Mouse (Mus musculus) forebrain, embryonic 14.5 days (tissue): ENCODE data around the gene Vps11. TPM values are rescaled to one million over a fixed set of nuclear protein-coding genes. Genes with fewer than 3 reads are reported as not detected.

Source experiments
- ATAC-seq: fragments of 200-750 bp; cut with Nextera tagmentation; 2 replicates; pipeline ENCODE4 v1.8.0; 2017; ENCODE audit warnings: mild to moderate bottlenecking, moderate library complexity
- DNase-seq: peaks from one replicate; pipeline ENCODE4 v3.0.0-alpha.2; 2015; ENCODE audit warnings: low spot score
- H3K27ac ChIP-seq: fragments of 300-500 bp; sonication (generic); 2 replicates; pipeline ENCODE4 v1.5.1; 2014; ENCODE audit warnings: low read depth, mild to moderate bottlenecking, control low read depth, low read length, moderate library complexity
- H3K27me3 ChIP-seq: fragments of 300-500 bp; sonication (generic); replicated peaks from 2 replicates; pipeline ENCODE4 v1.6.1; 2014; ENCODE audit warnings: low read length, control low read depth, mixed read lengths; ENCODE audit not compliant: control insufficient read depth, insufficient read depth
- H3K36me3 ChIP-seq: fragments of 300-500 bp; sonication (generic); 2 replicates; pipeline ENCODE4 v1.6.1; 2014; ENCODE audit warnings: low read length, control low read depth; ENCODE audit not compliant: control insufficient read depth, insufficient read depth
- H3K4me1 ChIP-seq: fragments of 300-500 bp; sonication (generic); 2 replicates; pipeline ENCODE4 v1.6.1; 2014; ENCODE audit warnings: antibody characterized with exemption, low read length, control low read depth; ENCODE audit not compliant: control insufficient read depth, insufficient read depth
- H3K4me2 ChIP-seq: fragments of 300-500 bp; sonication (generic); 2 replicates; pipeline ENCODE4 v1.6.1; 2014; ENCODE audit warnings: mild to moderate bottlenecking, control low read depth, low read length
- H3K4me3 ChIP-seq: fragments of 300-500 bp; sonication (generic); 2 replicates; pipeline ENCODE4 v1.5.1; 2014; ENCODE audit warnings: low read depth, low read length, control low read depth
- H3K9ac ChIP-seq: fragments of 300-500 bp; sonication (generic); 2 replicates; pipeline ENCODE4 v1.6.1; 2014; ENCODE audit warnings: mild to moderate bottlenecking, low read length, control low read depth, moderate library complexity
- H3K9me3 ChIP-seq: fragments of 300-500 bp; sonication (generic); replicated peaks from 2 replicates; pipeline ENCODE4 v1.6.1; 2016; ENCODE audit warnings: low read length, control low read depth, mixed read lengths; ENCODE audit not compliant: control insufficient read depth
- WGBS: fragments of 180-500 bp; shearing (Covaris S2); extraction: QIAGEN DNeasy Blood & Tissue Kit; methylation state at CpG from one replicate; pipeline ENCODE4 v1.1.7; 2014; 5-methylcytosine and 5-hydroxymethylcytosine counted together
- polyA plus RNA-seq: library from polyadenylated mRNA; unstranded; fragments of >200 nt; fragmentation: Nextera tagmentation; extraction: Ambion mirVana; gene quantifications from 2 replicates; pipeline ENCODE4 v1.2.1, GENCODE M21; 2014

The Vps11 gene
- polyA plus RNA-seq, 1 experiment from 2014 or later = 33.3 TPM

- ATAC-seq = no peak
- Histone ChIP-seq H3K9me3 (no peaks in the 10 kb centered on the region), H3K27ac (no peak overlapping the region), H3K9ac (no peak overlapping the region), H3K4me1 (peaks cover 22% of the 10 kb centered on the region), H3K4me3 (no peak overlapping the region), H3K4me2 (no peak overlapping the region), H3K27me3 (no peaks in the 10 kb centered on the region), H3K36me3 (peaks cover 45% of the 10 kb centered on the region)
- no peak for DNase-seq
- 74% methylated on average over 4 of the region's 4 CpGs for WGBS
These were observed 44.0 kb downstream of the Vps11 start for GRCm38 (mm10) chr9:44317452-44317851.

DNA sequence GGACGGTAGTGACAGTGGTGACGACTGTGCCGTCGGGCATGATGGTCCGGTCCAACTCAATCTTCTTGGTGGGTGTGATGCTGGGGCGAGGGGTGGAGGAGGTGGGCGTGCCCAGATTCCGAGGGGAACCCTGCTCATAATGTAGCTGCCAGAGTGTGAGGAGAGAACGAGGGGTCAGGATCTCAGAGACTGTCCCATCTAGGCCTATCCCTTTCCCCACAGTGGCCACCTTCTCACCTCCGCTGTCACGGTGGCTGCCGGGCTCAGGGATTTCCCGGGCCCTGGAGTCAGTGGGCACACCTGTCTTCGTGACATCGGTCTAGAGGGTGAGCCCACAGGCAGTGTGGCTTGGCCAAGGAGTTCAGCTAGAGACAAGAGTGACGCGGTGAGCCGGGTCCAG is 46.6 kb downstream of the Vps11 start:
- Histone ChIP-seq H3K4me2 (no peak overlapping the region), H3K36me3 (peaks cover 54% of the 10 kb centered on the region), H3K9me3 (no peaks in the 10 kb centered on the region), H3K27me3 (no peaks in the 10 kb centered on the region), H3K9ac (no peak overlapping the region), H3K4me1 (peaks cover 17% of the 10 kb centered on the region), H3K4me3 (no peak overlapping the region), H3K27ac (no peak overlapping the region)
- no peak for ATAC-seq
- 95% methylated on average over 18 of the region's 18 CpGs for WGBS
- DNase-seq = no peak

DNA sequence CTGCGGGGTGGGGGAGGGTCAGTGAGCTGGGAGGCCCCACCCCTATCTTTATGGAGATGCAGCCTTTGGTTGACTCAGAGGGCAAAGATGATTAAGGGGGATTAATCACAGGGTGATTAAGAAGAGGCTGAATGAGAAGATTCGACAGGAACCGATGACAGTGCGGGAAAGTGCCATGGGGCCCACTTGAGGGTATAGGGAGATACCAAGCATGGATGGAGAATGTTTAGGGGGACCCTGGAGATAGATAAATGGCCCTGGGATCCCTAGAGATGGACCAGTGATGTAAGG is 47.3 kb downstream of the Vps11 start:
- Histone ChIP-seq H3K4me2 (no peak overlapping the region), H3K27me3 (no peaks in the 10 kb centered on the region), H3K9me3 (no peaks in the 10 kb centered on the region), H3K4me3 (no peak overlapping the region), H3K4me1 (peaks cover 15% of the 10 kb centered on the region), H3K9ac (no peak overlapping the region), H3K36me3 (peaks cover 59% of the 10 kb centered on the region), H3K27ac (no peak overlapping the region)
- ATAC-seq (no peak), DNase-seq (no peak)
- 62% methylated on average over 4 of the region's 4 CpGs for WGBS

GRCm38 (mm10) chr9:44313476-44314256 is 47.8 kb downstream of the Vps11 start:
- WGBS = 73% methylated on average over 19 of the region's 19 CpGs
- no peak overlapping the region for H3K27ac ChIP-seq
- ATAC-seq (no peak), DNase-seq (peak; percentile 50)
- no peak overlapping the region for H3K4me2 ChIP-seq
- H3K4me1 ChIP-seq = peaks cover 10% of the 10 kb centered on the region
- peaks cover 61% of the 10 kb centered on the region for H3K36me3 ChIP-seq
- H3K27me3 ChIP-seq = no peaks in the 10 kb centered on the region
- H3K9ac ChIP-seq = no peak overlapping the region
- no peaks in the 10 kb centered on the region for H3K9me3 ChIP-seq
- no peak overlapping the region for H3K4me3 ChIP-seq

- Histone ChIP-seq H3K36me3 (peaks cover 53% of the 10 kb centered on the region), H3K4me2 (no peak overlapping the region), H3K4me3 (no peak overlapping the region), H3K27ac (no peak overlapping the region), H3K9me3 (no peaks in the 10 kb centered on the region), H3K4me1 (no peaks in the 10 kb centered on the region), H3K27me3 (no peaks in the 10 kb centered on the region), H3K9ac (0 out of 2 replicates have a peak overlapping the region, but pooled peaks have one; percentile 22)
- no peak for ATAC-seq
- no peak for DNase-seq
- WGBS = 7% methylated on average over 27 of the region's 27 CpGs
These were observed 50.0 kb downstream of the Vps11 start for GRCm38 (mm10) chr9:44311136-44312134.

DNA sequence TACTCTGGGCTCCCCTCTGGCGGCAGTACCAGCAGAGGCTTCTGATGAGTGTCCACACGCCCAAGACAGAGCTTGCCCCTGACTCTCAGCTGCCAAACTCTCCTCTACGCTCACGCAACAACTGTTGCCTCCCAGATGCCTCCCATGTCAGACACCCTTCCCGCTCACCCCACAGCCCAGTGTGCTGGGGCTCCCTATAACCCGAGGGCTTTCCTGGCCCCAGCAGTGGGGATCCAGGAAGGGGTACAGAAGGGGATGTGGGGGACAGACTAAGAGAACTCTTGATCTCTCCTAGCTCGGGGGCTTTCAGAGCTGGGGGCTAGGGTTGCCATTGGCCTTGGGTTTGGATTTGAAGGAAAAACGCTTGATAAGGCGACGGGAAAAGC is 50.7 kb downstream of the Vps11 start:
- H3K4me1 ChIP-seq = no peaks in the 10 kb centered on the region
- no peaks in the 10 kb centered on the region for H3K9me3 ChIP-seq
- DNase-seq (no peak), ATAC-seq (no peak)
- no peak overlapping the region for H3K9ac ChIP-seq
- no peak overlapping the region for H3K27ac ChIP-seq
- H3K4me2 ChIP-seq = no peak overlapping the region
- no peaks in the 10 kb centered on the region for H3K27me3 ChIP-seq
- H3K36me3 ChIP-seq = peaks cover 47% of the 10 kb centered on the region
- H3K4me3 ChIP-seq = no peak overlapping the region
- WGBS = 29% methylated on average over 10 of the region's 10 CpGs

- Histone ChIP-seq H3K4me2 (no peak overlapping the region), H3K27ac (no peak overlapping the region), H3K9me3 (no peaks in the 10 kb centered on the region), H3K4me3 (no peak overlapping the region), H3K36me3 (peaks cover 37% of the 10 kb centered on the region), H3K4me1 (peaks cover under 1% of the 10 kb centered on the region), H3K9ac (no peak overlapping the region), H3K27me3 (no peaks in the 10 kb centered on the region)
- WGBS = 64% methylated on average over 3 of the region's 3 CpGs
- ATAC-seq = no peak
- no peak for DNase-seq
These were observed 51.7 kb downstream of the Vps11 start for GRCm38 (mm10) chr9:44309756-44310155.

- DNase-seq (no peak), ATAC-seq (no peak)
- Histone ChIP-seq H3K27me3 (no peaks in the 10 kb centered on the region), H3K36me3 (peaks cover 24% of the 10 kb centered on the region), H3K27ac (no peak overlapping the region), H3K9me3 (no peaks in the 10 kb centered on the region), H3K9ac (no peak overlapping the region), H3K4me1 (peaks cover 3% of the 10 kb centered on the region), H3K4me2 (no peak overlapping the region), H3K4me3 (no peak overlapping the region)
- 88% methylated on average over 2 of the region's 2 CpGs for WGBS
These were observed 54.2 kb downstream of the Vps11 start for GRCm38 (mm10) chr9:44307248-44307647.

DNA sequence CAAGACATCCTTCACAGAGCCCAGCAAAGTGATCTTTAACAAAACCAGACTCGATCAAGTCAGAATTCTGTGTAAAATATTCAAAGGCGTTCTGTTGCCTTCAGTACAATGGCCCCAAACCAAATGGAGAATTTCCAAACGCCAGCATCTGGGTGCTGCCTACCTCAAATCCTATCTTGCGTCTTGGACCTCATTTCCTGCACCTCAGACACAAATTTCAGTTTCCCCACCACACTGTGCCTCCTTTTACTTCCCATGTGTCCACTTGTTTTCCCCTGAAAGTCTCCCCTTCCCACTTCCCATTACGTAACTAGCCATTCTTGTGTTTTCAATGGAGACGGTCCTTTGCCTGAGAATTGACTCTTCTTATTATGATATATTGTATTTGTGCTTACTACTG is 54.9 kb downstream of the Vps11 start:
- Histone ChIP-seq H3K36me3 (peaks cover 31% of the 10 kb centered on the region), H3K27me3 (no peaks in the 10 kb centered on the region), H3K9ac (no peak overlapping the region), H3K27ac (no peak overlapping the region), H3K4me3 (no peak overlapping the region), H3K4me1 (peaks cover 3% of the 10 kb centered on the region), H3K4me2 (no peak overlapping the region), H3K9me3 (no peaks in the 10 kb centered on the region)
- 89% methylated on average over 6 of the region's 6 CpGs for WGBS
- ATAC-seq (no peak), DNase-seq (no peak)
